17 mouse cellular contexts compared by ENCODE assay signal in genomic region chr2:147647506-147647905, GRCm38 (mm10).
DNase-seq lines count a peak whose midpoint lies in the region; ATAC-seq and TF ChIP-seq lines count a peak whose summit lies in the region.
"Had no signal": no experiment of that assay in that cellular context is flagged by ENCODE, and none has a peak within 500 bp of the region (broad histone marks: within the 10 kb centered on the region; RNA-seq: fewer than 3 reads in every experiment).

No protein-coding gene starts in this region.

- H3K27ac ChIP-seq in kidney, embryonic 15.5 days: no peak overlapping the region
- H3K27ac ChIP-seq in kidney, adult 2 months (ENCODE audit: insufficient read depth, low read depth, low read length): no peak overlapping the region
- H3K27ac ChIP-seq in limb, embryonic 14.5 days (replicated peaks; ENCODE audit: low read depth, low read length): no peak overlapping the region
- H3K27ac ChIP-seq: embryonic facial prominence, embryonic 10.5 days; heart, embryonic 10.5 days; hindbrain, embryonic 13.5 days had no signal

- no peak overlapping the region for H3K9ac ChIP-seq in kidney, embryonic 15.5 days
- no peak overlapping the region for H3K9ac ChIP-seq in limb, embryonic 14.5 days (ENCODE audit: low read depth, low read length, severe bottlenecking)
- H3K9ac ChIP-seq: hindbrain, embryonic 13.5 days had no signal

- H3K9me3 ChIP-seq in kidney, embryonic 15.5 days (replicated peaks): no peaks in the 10 kb centered on the region
- no peaks in the 10 kb centered on the region for H3K9me3 ChIP-seq in limb, embryonic 14.5 days (ENCODE audit: control insufficient read depth, low read length)
- H3K9me3 ChIP-seq: embryonic facial prominence, embryonic 10.5 days; heart, embryonic 10.5 days; hindbrain, embryonic 13.5 days had no signal

- no peaks in the 10 kb centered on the region for H3K36me3 ChIP-seq in kidney, embryonic 15.5 days
- H3K36me3 ChIP-seq in kidney, adult 2 months (ENCODE audit: control insufficient read depth, insufficient read depth, low read length): no peaks in the 10 kb centered on the region
- no peaks in the 10 kb centered on the region for H3K36me3 ChIP-seq in limb, embryonic 14.5 days (ENCODE audit: control insufficient read depth, insufficient read depth, low read length)
- H3K36me3 ChIP-seq: embryonic facial prominence, embryonic 10.5 days; heart, embryonic 10.5 days; hindbrain, embryonic 13.5 days had no signal

- no peaks in the 10 kb centered on the region for H3K27me3 ChIP-seq in kidney, embryonic 15.5 days
- no peaks in the 10 kb centered on the region for H3K27me3 ChIP-seq in kidney, adult 2 months (replicated peaks; ENCODE audit: control insufficient read depth, insufficient read depth, low read length)
- H3K27me3 ChIP-seq in limb, embryonic 14.5 days (ENCODE audit: control insufficient read depth, insufficient read depth, low read length): no peaks in the 10 kb centered on the region
- H3K27me3 ChIP-seq: hindbrain, embryonic 13.5 days had no signal

- no peak for TF ChIP-seq CTCF in kidney, adult 2 months (conservative IDR thresholded peaks at IDR 0.05; ENCODE audit: insufficient read depth, insufficient read length, low read depth, low read length)

- no peak for DNase-seq in kidney, adult 8-10 months
- DNase-seq in kidney, postnatal 14 days: peak; percentile 2
- no peak for DNase-seq in kidney, adult 2 months
- peak; percentile 2 for DNase-seq in brain, adult 2 months (ENCODE audit: low read depth, low spot score)
- peak; percentile 68 for DNase-seq in limb, embryonic 14.5 days (ENCODE audit: low spot score)
- DNase-seq in ovary, adult 18-20 months (ENCODE audit: low spot score): no peak
- DNase-seq: adrenal gland, adult 2 months; adrenal gland, postnatal 25 days; cerebellum, adult 2 months; cerebellum, postnatal 10 days; gastrocnemius, postnatal 36 days; heart, adult 18-20 months had no signal

- H3K4me1 ChIP-seq in kidney, embryonic 15.5 days: no peaks in the 10 kb centered on the region
- H3K4me1 ChIP-seq in kidney, adult 2 months (ENCODE audit: control insufficient read depth, insufficient read depth, low read length): no peaks in the 10 kb centered on the region
- H3K4me1 ChIP-seq in limb, embryonic 14.5 days (ENCODE audit: control insufficient read depth, insufficient read depth, low read length): peaks cover 14% of the 10 kb centered on the region
- H3K4me1 ChIP-seq: embryonic facial prominence, embryonic 10.5 days; heart, embryonic 10.5 days; hindbrain, embryonic 13.5 days had no signal

- peak; percentile 58; the same call in 1 of the 2 replicates for ATAC-seq in kidney, embryonic 15.5 days (replicated peaks; ENCODE audit: low FRiP score)
- ATAC-seq in limb, embryonic 14.5 days (ENCODE audit: low FRiP score, low read depth): no peak
- ATAC-seq: forebrain, embryonic 14.5 days had no signal

- H3K4me3 ChIP-seq in kidney, embryonic 15.5 days (replicated peaks): no peak overlapping the region
- H3K4me3 ChIP-seq in kidney, adult 2 months (ENCODE audit: insufficient read depth, low read depth, low read length): no peak overlapping the region
- no peak overlapping the region for H3K4me3 ChIP-seq in limb, embryonic 14.5 days (replicated peaks; ENCODE audit: low read length)
- H3K4me3 ChIP-seq: embryonic facial prominence, embryonic 10.5 days; heart, embryonic 10.5 days; hindbrain, embryonic 13.5 days had no signal

- WGBS in kidney, embryonic 15.5 days: 59% methylated on average over 4 of the region's 4 CpGs
- WGBS in kidney, adult 2 months: 62% methylated on average over 4 of the region's 4 CpGs
- WGBS in limb, embryonic 14.5 days: 56% methylated on average over 4 of the region's 4 CpGs

- H3K4me2 ChIP-seq in kidney, embryonic 15.5 days: no peak overlapping the region
- no peak overlapping the region for H3K4me2 ChIP-seq in limb, embryonic 14.5 days (replicated peaks; ENCODE audit: low read depth, low read length, severe bottlenecking)
- H3K4me2 ChIP-seq: hindbrain, embryonic 13.5 days had no signal

- no peak for TF ChIP-seq POLR2A in kidney, adult 2 months (IDR thresholded peaks at IDR 0.05; ENCODE audit: low read depth, low read length)
- no peak for TF ChIP-seq POLR2A in limb, embryonic 14.5 days (IDR thresholded peaks at IDR 0.05; ENCODE audit: borderline replicate concordance, extremely low read depth, insufficient read depth, insufficient read length)

Comparison
In these comparisons a context has a peak if more than half of its experiments do, and no peak if none do; other contexts are left out.
1. DNase-seq: peak in kidney, postnatal 14 days (single experiment), brain, adult 2 months (single experiment) and limb, embryonic 14.5 days (single experiment); none in kidney, adult 8-10 months (0 of 2), kidney, adult 2 months (single experiment) and ovary, adult 18-20 months (single experiment).